Mouse (Mus musculus): ENCODE data around the gene Esrrb. TPM values are rescaled to one million over a fixed set of nuclear protein-coding genes. Genes with fewer than 3 reads are reported as not detected.
A peak's percentile ranks its signal among the peaks of the same experiment; 100 is the strongest.

The Esrrb gene
- polyA plus RNA-seq, 1 experiment from 2014 or later, result 3.2 TPM

DNA sequence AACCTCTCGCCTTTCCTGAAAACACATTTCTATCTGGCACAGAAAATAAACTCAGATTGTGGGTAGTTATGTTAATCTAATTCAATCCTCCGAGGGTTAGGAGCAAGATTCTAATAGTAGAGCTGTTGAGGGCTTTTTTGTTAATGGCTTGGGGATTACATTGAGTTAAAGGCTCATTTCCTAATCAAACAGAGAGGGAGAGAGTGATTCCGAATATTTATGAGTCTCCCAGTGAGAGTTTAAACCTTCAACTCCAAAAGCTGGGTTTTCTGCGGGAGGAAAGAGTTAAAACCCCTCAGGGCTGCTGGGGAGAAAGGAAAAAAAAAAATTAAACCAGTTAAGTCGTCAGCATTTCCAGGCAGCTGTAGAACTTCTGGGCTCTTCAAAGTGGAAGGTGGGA is 3.8 kb downstream of the Esrrb start:
- peaks cover 47% of the 10 kb centered on the region for H3K4me1 ChIP-seq
- no peak overlapping the region for H3K4me2 ChIP-seq (replicated peaks)
- WGBS, result 16% methylated on average over 5 of the region's 5 CpGs
- H3K27ac ChIP-seq, result no peak overlapping the region
- peaks cover 30% of the 10 kb centered on the region for H3K27me3 ChIP-seq
- H3K9ac ChIP-seq, result no peak overlapping the region
- no peak for ATAC-seq (ENCODE audit: low FRiP score)
- no peaks in the 10 kb centered on the region for H3K9me3 ChIP-seq (replicated peaks)
- H3K4me3 ChIP-seq, result no peak overlapping the region
- no peaks in the 10 kb centered on the region for H3K36me3 ChIP-seq

DNA sequence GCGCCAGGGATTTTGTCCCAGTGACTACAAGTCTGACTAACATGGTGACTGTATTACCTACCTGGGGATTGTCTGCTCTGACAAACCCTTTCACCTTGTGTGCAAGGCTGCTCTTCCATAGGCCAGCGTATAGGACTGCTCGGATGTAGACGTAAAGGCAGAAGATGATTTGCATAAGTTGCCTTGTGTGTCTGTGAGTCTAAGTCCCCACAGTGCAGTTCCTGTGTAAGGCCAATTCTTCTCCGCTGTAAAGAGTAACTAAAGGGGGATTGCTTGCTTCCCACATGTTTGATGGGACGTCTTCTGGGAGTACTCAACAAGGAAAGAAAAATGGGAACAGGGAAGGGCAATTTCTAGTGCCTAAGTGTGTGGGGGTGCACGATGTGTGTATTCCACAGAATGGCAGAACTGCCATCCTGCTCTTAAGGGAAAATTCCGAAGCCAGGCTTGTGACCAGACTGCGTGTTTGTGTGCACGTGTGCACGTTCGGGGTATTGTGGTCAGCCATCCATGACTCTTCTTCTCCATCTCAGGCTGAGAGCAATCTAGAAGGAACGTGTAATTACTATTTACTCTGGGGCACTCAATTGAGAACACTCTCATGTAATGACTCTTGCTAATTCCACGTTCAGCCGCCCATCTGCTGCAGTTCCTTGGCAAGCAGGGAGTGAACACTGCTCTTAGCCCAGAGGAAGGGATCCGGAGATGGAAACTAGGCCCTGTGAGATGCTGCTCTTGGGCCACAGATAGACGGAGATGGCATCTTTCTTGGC is 9.9 kb downstream of the Esrrb start:
- H3K9ac ChIP-seq, result no peak overlapping the region
- peaks cover 17% of the 10 kb centered on the region for H3K27me3 ChIP-seq
- H3K4me2 ChIP-seq (replicated peaks), result no peak overlapping the region
- 0 out of 2 replicates have a peak, but pooled peaks have one; percentile 52 for ATAC-seq (ENCODE audit: low FRiP score)
- no peaks in the 10 kb centered on the region for H3K9me3 ChIP-seq (replicated peaks)
- H3K4me3 ChIP-seq, result no peak overlapping the region
- no peak overlapping the region; the same call in 1 of the 2 replicates for H3K27ac ChIP-seq
- no peaks in the 10 kb centered on the region for H3K36me3 ChIP-seq
- peaks cover 12% of the 10 kb centered on the region for H3K4me1 ChIP-seq
- WGBS, result 80% methylated on average over 17 of the region's 17 CpGs

DNA sequence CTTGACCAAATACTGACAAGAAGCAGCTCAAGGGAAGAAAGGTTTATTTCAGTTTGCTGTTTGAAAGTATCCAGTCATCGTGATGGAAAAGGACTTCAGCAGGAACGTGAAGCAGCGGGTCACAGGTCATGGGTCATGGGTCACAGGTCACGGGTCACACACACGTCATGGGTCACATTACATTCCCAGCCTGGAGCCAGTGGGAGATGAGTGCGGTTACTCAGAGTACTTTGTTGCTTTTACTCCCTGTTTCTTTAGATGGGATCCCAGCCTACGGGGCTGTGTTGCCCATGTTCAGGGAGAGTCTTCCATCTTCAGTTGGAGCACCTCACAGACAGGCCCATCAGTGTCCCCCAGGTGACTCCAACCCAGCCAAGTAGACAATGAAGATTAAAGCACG is 13.4 kb downstream of the Esrrb start:
- 50% methylated on average over 8 of the region's 8 CpGs for WGBS
- Histone ChIP-seq H3K4me3 (no peak overlapping the region), H3K9me3 (replicated peaks) (no peaks in the 10 kb centered on the region), H3K36me3 (no peaks in the 10 kb centered on the region), H3K4me1 (peaks cover 2% of the 10 kb centered on the region), H3K27ac (no peak overlapping the region), H3K9ac (no peak overlapping the region), H3K27me3 (peaks cover 14% of the 10 kb centered on the region; the same call in 1 of the 2 replicates), H3K4me2 (replicated peaks) (no peak overlapping the region)
- no peak for ATAC-seq (ENCODE audit: low FRiP score)

DNA sequence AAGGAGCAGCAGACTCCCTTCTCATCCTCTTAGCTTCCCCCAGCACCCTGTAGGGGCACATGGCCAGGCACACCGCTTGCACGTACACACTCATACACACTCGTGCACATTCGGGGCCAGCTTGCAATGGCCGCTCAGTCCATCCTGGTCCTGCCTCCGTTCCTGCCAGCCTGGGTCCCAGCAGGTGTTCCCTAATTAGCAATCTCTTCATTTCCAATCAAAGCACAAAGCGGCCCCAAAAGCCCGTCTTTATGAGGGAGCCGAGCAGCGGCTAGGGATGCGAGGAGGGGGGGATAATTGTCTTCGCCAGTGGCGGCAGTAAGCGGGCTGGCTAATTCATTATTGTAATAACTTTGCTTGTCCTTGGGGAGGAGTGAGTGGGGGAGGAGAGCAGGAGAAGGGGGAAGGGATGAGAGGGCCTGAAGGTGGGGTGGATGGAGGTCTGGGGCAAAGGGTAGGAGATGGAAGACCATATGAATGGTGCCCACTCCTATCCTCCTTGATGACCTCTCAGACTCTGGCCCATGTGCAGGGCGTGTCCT is 18.8 kb downstream of the Esrrb start:
- Histone ChIP-seq H3K27ac (peak overlapping the region; percentile 71), H3K4me3 (no peak overlapping the region), H3K27me3 (peaks cover 34% of the 10 kb centered on the region), H3K9me3 (replicated peaks) (no peaks in the 10 kb centered on the region), H3K9ac (no peak overlapping the region), H3K4me2 (replicated peaks) (peak overlapping the region; percentile 34), H3K4me1 (peaks cover 38% of the 10 kb centered on the region), H3K36me3 (no peaks in the 10 kb centered on the region)
- ATAC-seq (ENCODE audit: low FRiP score), result peak; percentile 77
- 13% methylated on average over 15 of the region's 15 CpGs for WGBS

DNA sequence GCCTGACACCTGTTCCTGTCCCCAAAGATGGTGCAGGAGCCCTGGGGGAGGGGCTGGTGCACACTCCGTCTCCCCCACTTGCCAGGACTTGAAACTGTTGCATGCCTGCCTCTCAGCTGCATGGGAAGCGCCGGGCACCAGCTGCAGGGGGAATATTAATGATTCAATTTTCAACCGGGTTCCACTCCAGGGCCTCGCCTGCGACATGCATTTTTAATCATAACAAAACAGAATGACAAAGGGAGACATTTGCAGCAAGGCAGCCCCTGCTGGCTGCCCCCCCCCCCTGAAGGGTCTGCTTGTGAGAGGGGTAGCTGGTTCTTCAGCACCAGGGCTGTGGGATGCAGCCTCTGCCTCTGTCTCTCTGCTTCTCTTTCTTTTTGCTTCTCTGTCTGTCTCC is 22.9 kb downstream of the Esrrb start:
- Histone ChIP-seq H3K4me1 (peaks cover 50% of the 10 kb centered on the region), H3K4me2 (replicated peaks) (peak overlapping the region; percentile 11; the same call in 1 of the 2 replicates), H3K27ac (peak overlapping the region; percentile 60)

GRCm38 (mm10) chr12:86387671-86388270 is 26.9 kb downstream of the Esrrb start:
- Histone ChIP-seq H3K9me3 (replicated peaks) (no peaks in the 10 kb centered on the region), H3K9ac (no peak overlapping the region), H3K27ac (0 out of 2 replicates have a peak overlapping the region, but pooled peaks have one; percentile 24), H3K36me3 (no peaks in the 10 kb centered on the region), H3K27me3 (peaks cover 2% of the 10 kb centered on the region; the same call in 1 of the 2 replicates), H3K4me1 (peaks cover 24% of the 10 kb centered on the region), H3K4me3 (no peak overlapping the region), H3K4me2 (replicated peaks) (no peak overlapping the region)
- ATAC-seq (ENCODE audit: low FRiP score), result no peak
- WGBS, result 52% methylated on average over 10 of the region's 10 CpGs

More for the DNA sequence above, 22.9 kb downstream of the Esrrb start:
- Histone ChIP-seq H3K36me3 (no peaks in the 10 kb centered on the region), H3K9ac (peak overlapping the region; percentile 35; the same call in 1 of the 2 replicates), H3K27me3 (peaks cover 25% of the 10 kb centered on the region), H3K4me3 (no peak overlapping the region), H3K9me3 (replicated peaks) (no peaks in the 10 kb centered on the region)
- 4% methylated on average over 6 of the region's 6 CpGs for WGBS
- ATAC-seq (ENCODE audit: low FRiP score), result peak; percentile 52

DNA sequence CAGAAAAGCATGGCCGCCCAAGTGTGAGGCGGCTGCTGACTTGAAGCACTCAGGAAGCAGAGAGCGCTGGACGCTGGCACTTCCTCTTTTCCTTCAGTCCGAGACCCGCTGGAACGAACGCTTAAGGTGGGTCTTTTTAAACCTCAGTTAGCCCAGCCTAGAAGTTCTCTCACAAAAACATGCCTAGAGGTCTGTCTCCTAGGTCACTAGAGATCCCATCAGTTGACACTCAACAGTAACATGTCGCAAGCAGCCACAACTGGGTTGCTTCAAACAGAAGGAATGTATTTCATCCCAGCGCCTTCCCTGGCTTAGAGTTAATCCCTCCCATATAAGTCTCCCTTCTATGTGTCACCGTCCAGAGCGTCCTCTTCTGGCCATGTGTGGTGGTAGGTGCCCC is 33.9 kb downstream of the Esrrb start:
- H3K4me2 ChIP-seq (replicated peaks), result no peak overlapping the region
- H3K4me3 ChIP-seq, result no peak overlapping the region
- no peaks in the 10 kb centered on the region for H3K9me3 ChIP-seq (replicated peaks)
- no peaks in the 10 kb centered on the region for H3K27me3 ChIP-seq
- no peak for ATAC-seq (ENCODE audit: low FRiP score)
- 91% methylated on average over 12 of the region's 12 CpGs for WGBS
- no peak overlapping the region for H3K27ac ChIP-seq
- peaks cover 7% of the 10 kb centered on the region; the same call in 1 of the 2 replicates for H3K4me1 ChIP-seq
- H3K36me3 ChIP-seq, result no peaks in the 10 kb centered on the region
- no peak overlapping the region for H3K9ac ChIP-seq

DNA sequence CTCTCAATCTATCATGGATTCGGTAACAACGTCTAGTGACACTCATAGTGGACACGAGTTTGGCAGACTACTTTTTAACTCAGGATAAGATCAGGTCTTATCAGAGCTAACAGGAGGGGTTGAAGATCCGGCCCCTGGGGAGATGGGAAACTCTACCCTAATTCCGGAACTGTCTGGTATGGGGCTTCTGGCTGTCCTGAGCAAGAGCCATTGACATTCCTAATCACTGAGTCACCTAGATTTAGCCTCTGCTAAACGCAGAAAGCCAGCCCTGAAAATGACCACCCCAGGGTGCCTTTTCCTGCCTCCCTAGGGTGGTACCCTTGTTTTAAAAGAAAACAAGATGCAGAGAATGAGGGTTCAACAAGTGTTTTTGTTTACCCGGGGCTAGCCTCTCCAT is 34.4 kb downstream of the Esrrb start:
- Histone ChIP-seq H3K9me3 (replicated peaks) (no peaks in the 10 kb centered on the region), H3K27me3 (no peaks in the 10 kb centered on the region), H3K4me1 (peaks cover 7% of the 10 kb centered on the region; the same call in 1 of the 2 replicates), H3K4me2 (replicated peaks) (no peak overlapping the region), H3K27ac (no peak overlapping the region), H3K4me3 (no peak overlapping the region), H3K9ac (no peak overlapping the region), H3K36me3 (no peaks in the 10 kb centered on the region)
- WGBS, result 57% methylated on average over 7 of the region's 7 CpGs
- no peak for ATAC-seq (ENCODE audit: low FRiP score)

DNA sequence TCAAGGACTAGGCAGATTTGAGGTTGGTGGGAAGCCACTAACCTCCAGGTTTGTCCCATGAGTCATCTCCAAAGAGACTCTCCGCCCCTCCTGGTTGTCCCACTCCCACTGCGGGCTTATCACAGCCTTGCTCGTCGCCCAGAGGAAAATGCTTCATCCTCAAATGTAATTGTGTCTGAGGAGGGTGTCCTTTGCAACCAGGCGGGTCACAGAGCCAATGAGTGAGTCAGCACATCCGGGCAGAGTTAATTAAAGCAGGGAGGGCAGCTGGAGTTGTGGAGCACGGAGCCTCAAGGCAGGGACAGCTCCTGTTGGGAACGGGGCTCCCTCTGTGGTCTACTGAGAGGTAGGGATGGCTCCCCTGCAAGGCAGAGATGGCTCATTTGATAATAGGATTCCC is 37.8 kb downstream of the Esrrb start:
- ATAC-seq (ENCODE audit: low FRiP score), result no peak
- H3K27me3 ChIP-seq, result peaks cover 17% of the 10 kb centered on the region
- peaks cover 7% of the 10 kb centered on the region; the same call in 1 of the 2 replicates for H3K4me1 ChIP-seq
- no peak overlapping the region for H3K27ac ChIP-seq
- no peak overlapping the region for H3K4me2 ChIP-seq (replicated peaks)
- no peaks in the 10 kb centered on the region for H3K9me3 ChIP-seq (replicated peaks)
- H3K9ac ChIP-seq, result no peak overlapping the region
- H3K4me3 ChIP-seq, result no peak overlapping the region
- WGBS, result 25% methylated on average over 8 of the region's 8 CpGs
- H3K36me3 ChIP-seq, result no peaks in the 10 kb centered on the region

DNA sequence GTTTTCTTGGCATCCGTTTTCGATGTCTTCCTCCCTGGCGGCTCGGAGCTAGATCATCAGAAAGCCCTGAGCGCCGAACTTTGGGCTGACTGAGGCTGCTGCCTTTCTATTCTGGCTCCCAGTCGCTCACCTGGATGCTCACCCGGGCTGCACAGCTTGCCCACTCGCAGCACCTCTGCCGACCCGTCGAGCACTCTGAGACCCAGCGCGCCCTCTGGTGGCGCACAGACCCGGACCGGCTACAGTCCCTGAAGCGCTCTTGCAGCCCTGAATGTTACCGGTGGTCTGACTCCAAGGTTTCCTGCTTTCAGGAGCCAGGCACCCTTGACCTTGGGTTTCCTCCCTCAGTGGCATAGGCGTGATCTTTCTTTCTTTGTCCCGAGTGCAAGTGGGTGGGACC is 41.8 kb downstream of the Esrrb start:
- H3K4me3 ChIP-seq, result no peak overlapping the region
- no peak overlapping the region for H3K9ac ChIP-seq
- no peaks in the 10 kb centered on the region for H3K9me3 ChIP-seq (replicated peaks)
- H3K36me3 ChIP-seq, result no peaks in the 10 kb centered on the region
- 4% methylated on average over 21 of the region's 21 CpGs for WGBS
- peak overlapping the region; percentile 39 for H3K4me2 ChIP-seq (replicated peaks)
- peaks cover 24% of the 10 kb centered on the region for H3K27me3 ChIP-seq
- peaks cover 7% of the 10 kb centered on the region; the same call in 1 of the 2 replicates for H3K4me1 ChIP-seq
- no peak overlapping the region for H3K27ac ChIP-seq
- ATAC-seq (ENCODE audit: low FRiP score), result peak; percentile 13; the same call in 1 of the 2 replicates

- ATAC-seq (ENCODE audit: low FRiP score), result peak; percentile 83
- H3K4me2 ChIP-seq (replicated peaks), result peak overlapping the region; percentile 91
- H3K27me3 ChIP-seq, result peaks cover 88% of the 10 kb centered on the region
- peak overlapping the region; percentile 51 for H3K4me3 ChIP-seq
- WGBS, result under 1% methylated on average over 37 of the region's 37 CpGs
- peaks cover 16% of the 10 kb centered on the region for H3K4me1 ChIP-seq
- H3K36me3 ChIP-seq, result no peaks in the 10 kb centered on the region
- H3K9ac ChIP-seq, result peak overlapping the region; percentile 56
- no peak overlapping the region for H3K27ac ChIP-seq
- no peaks in the 10 kb centered on the region for H3K9me3 ChIP-seq (replicated peaks)
These were observed 60.6 kb downstream of the Esrrb start for GRCm38 (mm10) chr12:86421490-86421904.

DNA sequence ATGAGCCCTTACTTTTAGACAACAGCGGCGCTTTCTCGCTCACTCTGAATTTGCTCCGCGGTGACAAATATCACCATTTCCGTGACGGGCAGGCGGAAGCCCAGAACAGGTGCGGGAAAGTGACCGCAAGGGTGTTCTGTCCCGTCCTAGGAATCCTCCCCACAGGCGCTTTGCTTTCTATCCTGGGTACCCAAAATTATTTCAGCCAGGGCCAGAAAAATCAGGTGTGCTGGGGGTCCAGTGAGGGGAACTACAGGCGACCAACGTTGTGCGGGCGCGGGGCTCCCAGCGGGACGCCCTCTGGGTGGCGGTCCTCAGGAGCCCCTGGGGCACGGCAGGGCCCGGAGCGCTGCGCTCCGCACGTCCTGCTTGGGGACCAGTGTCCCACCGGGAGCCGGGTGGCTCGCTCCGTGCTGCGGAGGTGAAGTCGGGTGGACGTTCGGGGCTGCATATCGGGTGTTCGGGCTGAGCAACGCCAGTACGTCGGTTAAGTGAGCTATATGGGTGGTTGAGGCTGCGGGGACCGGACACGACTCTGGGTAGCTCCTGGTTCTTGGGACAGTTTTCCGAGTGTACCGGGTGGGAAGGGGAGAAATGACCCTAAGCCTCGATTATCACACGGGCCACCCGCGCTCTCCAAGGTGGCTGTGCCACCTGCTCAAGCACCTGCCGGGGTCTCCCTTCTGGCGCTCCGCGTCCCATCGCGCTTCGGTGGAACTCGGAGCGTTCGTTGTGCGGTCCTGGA is 61.4 kb downstream of the Esrrb start:
- 1% methylated on average over 59 of the region's 59 CpGs for WGBS
- Histone ChIP-seq H3K36me3 (no peaks in the 10 kb centered on the region), H3K9ac (0 out of 2 replicates have a peak overlapping the region, but pooled peaks have one; percentile 56), H3K4me3 (peak overlapping the region; percentile 51), H3K27me3 (peaks cover 88% of the 10 kb centered on the region), H3K9me3 (replicated peaks) (no peaks in the 10 kb centered on the region), H3K4me1 (peaks cover 22% of the 10 kb centered on the region), H3K27ac (no peak overlapping the region), H3K4me2 (replicated peaks) (peak overlapping the region; percentile 91)
- ATAC-seq (ENCODE audit: low FRiP score), result no peak

Data from hindbrain, embryonic 12.5 days (tissue).